Mouse (Mus musculus) embryonic fibroblast, embryonic 13.5 days (primary cell): ENCODE measurements around the gene Tmem236.

Source experiments
- CTCF ChIP-seq: IDR thresholded peaks from 2 replicates; pipeline ENCODE4 v1.5.1; 2011; ENCODE audit warnings: mild to moderate bottlenecking, control low read depth, low read length, moderate library complexity, borderline replicate concordance; ENCODE audit not compliant: insufficient read depth
- POLR2A ChIP-seq: IDR thresholded peaks from 2 replicates; pipeline ENCODE4 v1.6.1; 2011; ENCODE audit warnings: low read depth, mild to moderate bottlenecking, control low read depth, low read length, moderate library complexity

GRCm38 (mm10) chr2:14130641-14131339 lies 43.5 kb upstream of the Tmem236 start:
- TF ChIP-seq POLR2A (no peak), CTCF (no peak)
